Mouse (Mus musculus): Measurements from ENCODE around the gene Zfp867. TPM values are rescaled to one million over a fixed set of nuclear protein-coding genes. Genes with fewer than 3 reads are reported as not detected.
A peak's percentile ranks its signal among the peaks of the same experiment; 100 is the strongest.

Zfp867 gene
- polyA plus RNA-seq, 1 experiment, result 0.61 TPM

DNA sequence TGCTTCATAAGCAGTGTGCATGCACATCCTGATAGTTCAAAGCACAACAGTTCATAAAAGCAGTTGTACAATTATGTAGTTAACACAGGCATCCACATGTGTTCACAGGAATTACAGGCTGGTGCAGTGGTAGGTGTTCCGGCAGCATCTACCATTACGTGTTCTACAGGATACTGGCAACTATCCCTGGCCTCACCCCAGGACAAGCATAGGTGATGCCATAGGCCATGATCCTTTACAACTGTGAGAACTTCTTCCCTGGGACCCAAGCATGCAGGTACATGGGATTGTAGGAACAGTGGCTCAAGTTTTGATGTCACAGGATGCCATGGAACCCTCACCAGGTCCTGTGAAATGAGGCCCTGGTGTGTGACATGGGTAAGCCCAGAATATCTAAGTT lies 11.8 kb downstream of the Zfp867 start:
- Histone ChIP-seq H3K4me3 (ENCODE audit: insufficient read depth, low read depth, low read length) (no peak overlapping the region), H3K4me1 (ENCODE audit: control insufficient read depth, insufficient read depth, low read length) (peaks cover 10% of the 10 kb centered on the region; the same call in 1 of the 2 replicates), H3K27me3 (replicated peaks; ENCODE audit: control insufficient read depth, insufficient read depth, low read length) (no peaks in the 10 kb centered on the region), H3K27ac (ENCODE audit: insufficient read depth, low read depth, low read length) (no peak overlapping the region), H3K36me3 (ENCODE audit: control insufficient read depth, insufficient read depth, low read length) (peaks cover 24% of the 10 kb centered on the region)
- WGBS, result 98% methylated on average over 2 of the region's 2 CpGs
- DNase-seq, result no peak
- TF ChIP-seq CTCF (conservative IDR thresholded peaks at IDR 0.05; ENCODE audit: insufficient read depth, insufficient read length, low read depth, low read length) (no peak), POLR2A (IDR thresholded peaks at IDR 0.05; ENCODE audit: low read depth, low read length) (no peak)

DNA sequence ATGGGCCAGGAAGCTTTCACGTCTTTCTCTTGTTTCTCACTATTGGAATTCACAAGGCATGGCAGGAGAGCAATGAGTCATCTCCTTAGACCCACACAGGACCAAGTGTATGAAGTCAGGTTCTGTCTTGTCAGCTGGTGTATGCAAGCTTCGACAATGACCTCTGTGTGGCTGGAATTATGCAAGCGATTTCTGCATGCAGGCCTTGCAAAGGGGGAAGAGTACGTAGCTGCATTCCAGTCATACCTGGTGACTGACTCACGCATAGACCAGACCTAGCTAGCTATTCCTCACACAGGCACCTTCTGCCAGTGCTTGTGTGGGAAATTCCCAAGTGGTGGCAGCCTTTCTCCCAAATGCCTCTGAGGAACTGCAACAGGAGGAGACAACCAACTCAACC lies 13.3 kb downstream of the Zfp867 start:
- TF ChIP-seq CTCF (conservative IDR thresholded peaks at IDR 0.05; ENCODE audit: insufficient read depth, insufficient read length, low read depth, low read length), result no peak
- TF ChIP-seq POLR2A (IDR thresholded peaks at IDR 0.05; ENCODE audit: low read depth, low read length), result no peak
- WGBS, result 10% methylated on average over 5 of the region's 5 CpGs
- Histone ChIP-seq H3K27me3 (replicated peaks; ENCODE audit: control insufficient read depth, insufficient read depth, low read length) (no peaks in the 10 kb centered on the region), H3K36me3 (ENCODE audit: control insufficient read depth, insufficient read depth, low read length) (peaks cover 23% of the 10 kb centered on the region), H3K27ac (ENCODE audit: insufficient read depth, low read depth, low read length) (peak overlapping the region; percentile 93), H3K4me1 (ENCODE audit: control insufficient read depth, insufficient read depth, low read length) (peaks cover 10% of the 10 kb centered on the region; the same call in 1 of the 2 replicates), H3K4me3 (ENCODE audit: insufficient read depth, low read depth, low read length) (no peak overlapping the region)
- DNase-seq, result peak; percentile 87

- DNase-seq, result no peak
- no peak for TF ChIP-seq CTCF (conservative IDR thresholded peaks at IDR 0.05; ENCODE audit: insufficient read depth, insufficient read length, low read depth, low read length)
- TF ChIP-seq POLR2A (IDR thresholded peaks at IDR 0.05; ENCODE audit: low read depth, low read length), result no peak
- Histone ChIP-seq H3K4me1 (ENCODE audit: control insufficient read depth, insufficient read depth, low read length) (peaks cover 10% of the 10 kb centered on the region; the same call in 1 of the 2 replicates), H3K4me3 (ENCODE audit: insufficient read depth, low read depth, low read length) (no peak overlapping the region), H3K27ac (ENCODE audit: insufficient read depth, low read depth, low read length) (no peak overlapping the region), H3K27me3 (replicated peaks; ENCODE audit: control insufficient read depth, insufficient read depth, low read length) (no peaks in the 10 kb centered on the region), H3K36me3 (ENCODE audit: control insufficient read depth, insufficient read depth, low read length) (peaks cover 7% of the 10 kb centered on the region; the same call in 1 of the 2 replicates)
- 97% methylated on average over 2 of the region's 2 CpGs for WGBS
These were observed 15.4 kb downstream of the Zfp867 start for GRCm38 (mm10) chr11:59456891-59457290.

GRCm38 (mm10) chr11:59456346-59456745 lies 15.9 kb downstream of the Zfp867 start:
- Histone ChIP-seq H3K27ac (ENCODE audit: insufficient read depth, low read depth, low read length) (no peak overlapping the region), H3K27me3 (replicated peaks; ENCODE audit: control insufficient read depth, insufficient read depth, low read length) (no peaks in the 10 kb centered on the region), H3K4me1 (ENCODE audit: control insufficient read depth, insufficient read depth, low read length) (peaks cover 10% of the 10 kb centered on the region; the same call in 1 of the 2 replicates), H3K36me3 (ENCODE audit: control insufficient read depth, insufficient read depth, low read length) (peaks cover 7% of the 10 kb centered on the region; the same call in 1 of the 2 replicates), H3K4me3 (ENCODE audit: insufficient read depth, low read depth, low read length) (no peak overlapping the region)
- TF ChIP-seq POLR2A (IDR thresholded peaks at IDR 0.05; ENCODE audit: low read depth, low read length) (no peak), CTCF (conservative IDR thresholded peaks at IDR 0.05; ENCODE audit: insufficient read depth, insufficient read length, low read depth, low read length) (no peak)
- WGBS, result 77% methylated on average over 2 of the region's 2 CpGs
- no peak for DNase-seq

- H3K36me3 ChIP-seq (ENCODE audit: control insufficient read depth, insufficient read depth, low read length), result peaks cover 5% of the 10 kb centered on the region; the same call in 1 of the 2 replicates
- DNase-seq, result no peak
- H3K27me3 ChIP-seq (replicated peaks; ENCODE audit: control insufficient read depth, insufficient read depth, low read length), result no peaks in the 10 kb centered on the region
- H3K4me3 ChIP-seq (ENCODE audit: insufficient read depth, low read depth, low read length), result peak within 1 kb of the TSS; percentile 95
- no peak for TF ChIP-seq CTCF (conservative IDR thresholded peaks at IDR 0.05; ENCODE audit: insufficient read depth, insufficient read length, low read depth, low read length)
- TF ChIP-seq POLR2A (IDR thresholded peaks at IDR 0.05; ENCODE audit: low read depth, low read length), result no peak
- H3K27ac ChIP-seq (ENCODE audit: insufficient read depth, low read depth, low read length), result peak within 1 kb of the TSS; percentile 87
- 84% methylated on average over 4 of the region's 4 CpGs for WGBS
- peaks cover 2% of the 10 kb centered on the region; the same call in 1 of the 2 replicates for H3K4me1 ChIP-seq (ENCODE audit: control insufficient read depth, insufficient read depth, low read length)
These were observed 21.2 kb downstream of the Zfp867 start, which contains the start of gene Snap47 for GRCm38 (mm10) chr11:59451086-59451485. Snap47 (minus strand) TSS chr11:59451186.

DNA sequence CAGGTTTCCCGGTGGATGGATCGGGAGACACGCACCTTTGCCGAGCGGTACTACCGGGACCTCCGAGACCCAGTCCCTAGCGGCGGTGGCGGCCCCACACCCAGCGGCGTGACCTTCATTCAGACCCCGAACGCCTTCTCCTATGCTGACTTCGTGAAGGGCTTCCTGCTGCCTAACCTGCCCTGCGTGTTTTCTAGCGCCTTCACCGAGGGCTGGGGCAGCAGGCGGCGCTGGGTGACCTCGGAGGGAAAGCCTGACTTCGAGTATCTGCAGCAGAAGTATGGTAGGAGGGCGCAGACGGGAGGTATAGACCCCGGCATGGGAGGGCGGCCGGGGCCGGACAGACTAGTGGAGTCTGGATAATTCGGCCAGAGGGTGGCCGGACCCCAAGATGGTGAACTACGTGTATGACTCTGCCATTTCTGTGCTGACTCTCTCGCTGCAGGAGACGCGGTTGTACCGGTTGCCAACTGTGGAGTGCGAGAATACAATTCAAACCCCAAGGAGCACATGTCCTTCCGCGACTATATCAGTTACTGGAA lies 22.0 kb downstream of the Zfp867 start:
- Histone ChIP-seq H3K27ac (ENCODE audit: insufficient read depth, low read depth, low read length) (peak overlapping the region; percentile 87), H3K4me1 (ENCODE audit: control insufficient read depth, insufficient read depth, low read length) (peaks cover 2% of the 10 kb centered on the region; the same call in 1 of the 2 replicates), H3K4me3 (ENCODE audit: insufficient read depth, low read depth, low read length) (peak overlapping the region; percentile 95), H3K27me3 (replicated peaks; ENCODE audit: control insufficient read depth, insufficient read depth, low read length) (no peaks in the 10 kb centered on the region), H3K36me3 (ENCODE audit: control insufficient read depth, insufficient read depth, low read length) (no peaks in the 10 kb centered on the region)
- no peak for DNase-seq
- under 1% methylated on average over 38 of the region's 38 CpGs for WGBS
- TF ChIP-seq POLR2A (IDR thresholded peaks at IDR 0.05; ENCODE audit: low read depth, low read length), result no peak
- TF ChIP-seq CTCF (conservative IDR thresholded peaks at IDR 0.05; ENCODE audit: insufficient read depth, insufficient read length, low read depth, low read length), result no peak

DNA sequence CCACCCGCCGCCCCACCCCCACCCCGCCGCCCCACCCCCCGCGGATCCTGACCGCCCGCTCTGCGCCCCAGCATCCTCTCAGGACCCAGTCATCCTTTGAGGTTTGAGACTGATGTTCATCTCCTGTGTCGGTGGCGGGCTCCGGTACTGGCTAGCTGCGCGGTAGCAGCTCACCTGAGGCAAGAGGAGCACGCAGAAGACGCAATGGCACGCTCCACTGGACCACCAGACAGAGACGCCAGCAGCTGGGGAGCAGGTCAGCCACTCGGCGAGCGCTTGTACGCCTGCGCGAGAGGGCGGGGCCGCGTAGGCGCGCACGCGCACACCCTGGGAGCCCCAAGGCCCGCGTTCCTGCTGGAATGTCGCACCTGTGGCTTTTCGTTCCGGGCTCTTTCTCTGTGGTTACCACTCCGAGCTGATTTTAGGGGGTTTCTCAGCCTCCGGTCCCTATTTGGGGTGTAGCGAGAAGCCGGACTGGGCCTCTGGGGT lies 22.5 kb downstream of the Zfp867 start, which contains the start of gene Jmjd4:
Gene Jmjd4, plus strand, starts transcription at position 305 of the 489 bp plus-strand sequence.
- Histone ChIP-seq H3K4me3 (ENCODE audit: insufficient read depth, low read depth, low read length) (peak within 1 kb of the TSS; percentile 95), H3K4me1 (ENCODE audit: control insufficient read depth, insufficient read depth, low read length) (peaks cover 2% of the 10 kb centered on the region; the same call in 1 of the 2 replicates), H3K36me3 (ENCODE audit: control insufficient read depth, insufficient read depth, low read length) (no peaks in the 10 kb centered on the region), H3K27me3 (replicated peaks; ENCODE audit: control insufficient read depth, insufficient read depth, low read length) (no peaks in the 10 kb centered on the region), H3K27ac (ENCODE audit: insufficient read depth, low read depth, low read length) (peak within 1 kb of the TSS; percentile 87)
- TF ChIP-seq POLR2A (IDR thresholded peaks at IDR 0.05; ENCODE audit: low read depth, low read length) (peak; percentile 65), CTCF (conservative IDR thresholded peaks at IDR 0.05; ENCODE audit: insufficient read depth, insufficient read length, low read depth, low read length) (no peak)
- under 1% methylated on average over 33 of the region's 40 CpGs for WGBS
- DNase-seq, result peak; percentile 95
